Mouse (Mus musculus) kidney, adult 2 months (tissue): ENCODE measurements around the gene B4gat1.

Experiments used
- CTCF ChIP-seq: fragments of 200-500 bp; conservative IDR thresholded peaks from 2 replicates; pipeline ENCODE4 v1.5.1; 2011; ENCODE audit warnings: low read depth, mild to moderate bottlenecking, control low read depth, low read length, moderate library complexity, mixed read lengths; ENCODE audit not compliant: insufficient read depth, insufficient read length
- POLR2A ChIP-seq: fragments of 200-500 bp; IDR thresholded peaks from one replicate; pipeline ENCODE4 v1.6.1; 2011; ENCODE audit warnings: low read depth, low read length, control low read depth

DNA sequence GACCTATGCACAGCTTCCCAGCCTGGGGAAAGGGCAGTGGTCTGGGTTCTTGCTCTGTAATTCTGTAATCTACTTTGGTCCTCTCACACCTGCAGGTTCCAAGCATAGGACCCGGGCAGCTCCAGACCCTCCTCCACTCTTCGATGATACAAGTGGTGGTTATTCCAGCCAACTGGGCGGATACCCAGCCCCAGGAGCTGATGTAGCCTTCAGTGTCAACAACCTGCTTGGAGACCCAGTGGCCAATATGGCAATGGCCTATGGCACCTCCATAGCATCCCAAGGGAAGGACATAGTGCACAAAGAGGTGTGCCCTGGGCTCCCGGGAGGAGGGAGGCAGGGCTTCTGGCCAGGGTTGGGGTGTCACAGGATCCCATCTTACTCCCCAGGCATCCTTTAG, 50.7 kb downstream of the B4gat1 start:
- TF ChIP-seq POLR2A (no peak), CTCF (no peak)
